In genomic region chr1:177442196-177442808, GRCm38 (mm10) we compare ENCODE assay signal across 8 mouse cellular contexts. TPM values are rescaled to one million over a fixed set of nuclear protein-coding genes. Genes with fewer than 3 reads are reported as not detected.
A peak's percentile ranks its signal among the peaks of the same experiment; 100 is the strongest.
DNase-seq lines count a peak whose midpoint lies in the region; ATAC-seq and TF ChIP-seq lines count a peak whose summit lies in the region.

TSS of gene Zbtb18 (plus strand) at chr1:177442351.

- no peaks in the 10 kb centered on the region for H3K36me3 ChIP-seq in testis, adult 2 months (ENCODE audit: control insufficient read depth, insufficient read depth, low read length)
- H3K36me3 ChIP-seq in midbrain, embryonic 13.5 days, result no peaks in the 10 kb centered on the region

- H3K4me3 ChIP-seq in testis, adult 2 months (ENCODE audit: control insufficient read depth, low read depth, low read length), result peak within 1 kb of the TSS; percentile 95
- H3K4me3 ChIP-seq in midbrain, embryonic 13.5 days (replicated peaks), result peak within 1 kb of the TSS; percentile 86

- WGBS in midbrain, embryonic 13.5 days, result 2% methylated on average over 30 of the region's 106 CpGs

- TF ChIP-seq CTCF in testis, adult 2 months (IDR thresholded peaks at IDR 0.05; ENCODE audit: control insufficient read depth, insufficient read depth, insufficient replicate concordance, low read depth, low read length), result no peak

- TF ChIP-seq POLR2A in testis, adult 2 months (IDR thresholded peaks at IDR 0.05; ENCODE audit: control insufficient read depth, low read depth, low read length), result no peak

- ATAC-seq in midbrain, embryonic 13.5 days, result peak; percentile 13

- H3K9ac ChIP-seq in midbrain, embryonic 13.5 days (replicated peaks), result peak within 1 kb of the TSS; percentile 93

- DNase-seq in testis, postnatal 10 days (ENCODE audit: low spot score), result no peak
- peak; percentile 39 for DNase-seq in brain, adult 2 months (ENCODE audit: low read depth, low spot score)
- DNase-seq in gastrocnemius, postnatal 4 days (ENCODE audit: low spot score in 2 of 2), result peak in 1 of 2 experiments; percentile 33
- no peak for DNase-seq in layer of hippocampus, postnatal 14 days (ENCODE audit: low spot score in 2 of 2)
- DNase-seq in thymus, postnatal 4 days, result peak; percentile 72
- no peak for DNase-seq in cerebellum, postnatal 36 days

- H3K4me1 ChIP-seq in testis, adult 2 months (ENCODE audit: control insufficient read depth, insufficient read depth, low read length), result peaks cover 8% of the 10 kb centered on the region
- H3K4me1 ChIP-seq in midbrain, embryonic 13.5 days (replicated peaks), result peaks cover 46% of the 10 kb centered on the region

- H3K27ac ChIP-seq in testis, adult 2 months (ENCODE audit: control insufficient read depth, insufficient read depth, low read depth, low read length), result peak within 1 kb of the TSS; percentile 95
- peak within 1 kb of the TSS; percentile 99 for H3K27ac ChIP-seq in midbrain, embryonic 13.5 days

- H3K4me2 ChIP-seq in midbrain, embryonic 13.5 days (replicated peaks), result peak within 1 kb of the TSS; percentile 82

- H3K27me3 ChIP-seq in testis, adult 2 months (ENCODE audit: control insufficient read depth, insufficient read depth, low read length), result no peaks in the 10 kb centered on the region
- no peaks in the 10 kb centered on the region for H3K27me3 ChIP-seq in midbrain, embryonic 13.5 days

- H3K9me3 ChIP-seq in midbrain, embryonic 13.5 days, result no peaks in the 10 kb centered on the region

RNA-seq across cellular contexts. Expression of gene Zbtb18, which starts in this region (rescaled TPM):
- polyA plus RNA-seq in testis, adult 2 months (2012; rRNA removed), result 16.7 and 23.3 TPM in 2 replicates
- total RNA-seq in gastrocnemius, postnatal 4 days (2021), result 100 to 1,000 TPM in 1 of 2 experiments, 10 to 100 TPM in 1; 97.8 to 101 TPM
- total RNA-seq in layer of hippocampus, postnatal 14 days (2021), result 100 to 1,000 TPM; 592 to 608 TPM
- 14.0 and 20.6 TPM in 2 replicates for polyA plus RNA-seq in midbrain, embryonic 13.5 days (2015; fragmentation: Nextera tagmentation; extraction: Ambion mirVana)

Comparison
In these comparisons a context has a peak if more than half of its experiments do, and no peak if none do; other contexts are left out.
1. RNA of gene Zbtb18 (total RNA-seq): 592 to 608 TPM in layer of hippocampus, postnatal 14 days; 97.8 to 101 TPM in gastrocnemius, postnatal 4 days; every median in the first group is over 4 times any median in the second.
2. DNase-seq: peak in brain, adult 2 months (single experiment) and thymus, postnatal 4 days (single experiment); none in testis, postnatal 10 days (single experiment), layer of hippocampus, postnatal 14 days (0 of 2) and cerebellum, postnatal 36 days (0 of 2).